Mouse (Mus musculus) adrenal gland, adult 18-20 months (tissue): ENCODE measurements at regions not wholly inside any gene's neighbourhood (a gene's known extent, or its start where the extent isn't known, plus 50 kb on each side); places are given as distances from the start of the nearest gene placed in this dataset.
"Not testable (repeated sequence)": the region's sequence is repeated elsewhere in the genome, so short reads cannot be mapped to it uniquely, and the experiment has no call there.

Experiments used
- DNase-seq, 2 experiments: peaks; one replicate each; pipeline ENCODE4 v3.0.0; 2021 to 2022; ENCODE audit warnings: low spot score in 2 of 2

DNA sequence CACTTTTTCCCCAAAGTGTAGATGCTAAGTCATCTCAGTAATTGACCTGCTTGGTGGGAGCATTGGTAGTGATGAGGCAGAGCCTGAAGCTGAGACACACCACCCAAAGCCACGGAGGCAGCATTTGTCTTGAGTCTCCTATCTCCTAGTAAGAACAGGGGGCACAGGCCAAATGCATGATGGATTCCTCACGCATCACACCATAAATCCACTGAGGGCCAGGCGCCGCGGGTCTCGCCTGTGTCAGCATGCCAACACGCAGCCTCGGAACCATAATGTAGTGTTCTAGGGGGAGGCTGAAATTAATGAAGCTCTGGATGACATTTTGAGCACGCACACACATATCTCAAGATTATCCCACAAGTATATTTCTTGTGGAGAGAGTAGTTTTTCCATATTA lies 521.5 kb downstream of the Bnc2 start:
- no peak for DNase-seq

DNA sequence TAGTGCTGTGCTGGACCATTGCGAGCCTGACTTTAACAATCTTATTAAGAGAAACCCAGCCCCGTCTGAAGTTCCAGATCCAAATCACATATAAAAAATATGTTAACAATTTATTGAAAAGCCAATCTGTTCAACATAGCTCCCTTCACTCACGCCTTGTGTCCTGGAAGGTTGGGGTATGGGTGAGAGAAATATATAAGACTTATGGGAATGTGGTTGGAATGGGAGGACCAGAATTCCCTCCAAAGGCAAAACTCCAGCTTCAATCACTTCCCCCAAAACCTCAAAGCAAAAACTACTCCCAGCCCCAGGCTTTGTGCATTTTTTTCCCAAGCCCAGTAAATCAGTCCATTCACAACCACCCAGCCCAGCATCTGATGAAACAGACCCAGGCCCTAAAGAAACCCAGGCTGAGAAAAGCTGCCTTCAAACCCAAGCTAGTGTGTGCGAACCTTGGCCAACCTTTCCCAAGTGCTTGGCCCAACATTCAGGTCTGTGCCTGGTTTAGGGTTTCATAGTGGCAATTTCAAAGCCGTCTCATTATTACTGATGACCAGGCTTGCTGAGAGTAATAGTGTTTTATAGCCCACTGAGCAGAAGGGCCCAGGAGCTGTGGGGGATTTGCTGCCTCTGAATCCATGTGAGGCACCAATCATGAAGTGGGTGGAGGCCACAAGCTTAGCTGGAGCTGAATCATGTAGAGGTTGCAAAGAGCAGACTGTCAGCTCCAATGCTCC lies 517.0 kb downstream of the Bnc2 start:
- DNase-seq: no peak

DNA sequence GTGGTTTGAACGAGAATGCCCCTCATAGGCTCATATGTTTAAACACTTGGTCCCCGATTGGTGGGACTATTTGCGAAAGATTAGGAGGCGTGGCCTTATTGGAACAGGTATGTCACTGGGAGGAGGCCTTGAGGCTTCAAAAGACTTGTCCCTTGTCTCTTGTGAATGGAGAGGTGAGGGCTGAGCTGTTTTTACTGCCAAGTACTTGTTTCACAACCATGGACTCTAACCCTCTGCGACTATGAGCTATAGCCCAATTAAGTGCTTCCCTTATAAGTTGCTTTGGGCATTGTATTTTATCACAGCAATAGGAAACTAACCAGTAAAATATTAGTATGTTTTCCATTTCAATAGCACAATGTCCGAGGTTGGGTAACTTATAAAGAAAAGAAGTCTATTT lies 511.7 kb downstream of the Bnc2 start:
- DNase-seq: no peak

DNA sequence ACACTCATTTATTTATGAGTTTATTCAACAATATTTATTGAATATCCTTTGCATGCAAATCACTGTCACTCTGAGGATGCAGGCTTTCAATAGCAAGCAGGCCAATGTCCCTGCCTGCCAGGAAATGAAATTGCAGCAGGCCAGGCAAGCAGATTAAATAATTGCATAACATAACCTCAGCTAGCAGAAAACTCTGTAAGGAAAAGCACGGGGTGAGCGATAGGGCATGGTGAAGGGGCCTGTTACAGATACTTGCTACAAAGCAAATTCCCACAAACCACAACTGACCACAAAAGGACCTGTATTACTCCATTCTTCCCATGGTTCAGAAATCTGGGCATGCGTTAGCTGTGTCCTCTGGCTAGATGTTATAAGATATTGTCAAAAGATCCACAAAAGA lies 509.8 kb downstream of the Bnc2 start:
- DNase-seq: no peak

DNA sequence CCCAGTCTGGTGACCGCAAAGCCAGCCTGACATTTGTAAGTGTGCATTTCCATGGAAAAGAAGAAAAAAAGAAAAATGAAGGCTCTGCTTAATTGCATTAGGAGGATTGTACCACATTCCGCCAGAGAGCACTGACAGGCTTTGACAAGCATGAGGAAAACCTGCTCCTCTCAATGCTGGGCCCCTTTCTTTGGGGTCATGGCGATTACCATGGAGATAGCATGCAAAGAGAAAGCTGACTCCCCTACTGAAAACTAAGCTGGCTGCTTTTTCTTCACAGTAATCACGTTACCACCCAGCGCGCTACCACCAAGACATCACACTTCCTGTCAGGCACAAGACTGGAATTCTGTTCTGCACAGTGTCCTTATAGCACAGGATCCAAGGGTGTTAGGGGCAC lies 502.2 kb downstream of the Bnc2 start:
- no peak for DNase-seq

DNA sequence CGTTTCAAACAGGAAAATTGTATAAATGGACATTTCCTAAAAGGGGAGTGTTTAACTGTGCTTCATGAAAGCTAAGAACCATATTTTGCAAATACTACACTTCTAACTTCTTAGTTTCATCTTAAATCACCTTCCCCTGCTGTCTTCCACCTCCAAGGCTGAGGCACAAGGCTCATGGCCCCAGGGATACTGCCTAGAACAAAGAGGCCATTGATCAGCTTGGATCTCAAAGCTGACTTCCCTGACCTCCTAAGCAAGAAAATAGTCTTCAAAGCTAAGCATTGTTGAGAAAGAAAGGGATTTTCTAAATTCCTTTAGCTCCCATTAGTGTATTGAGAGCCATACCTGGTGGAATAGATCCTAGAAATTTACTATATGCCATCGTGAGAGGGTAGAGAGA lies 501.6 kb downstream of the Bnc2 start:
- DNase-seq: no peak

DNA sequence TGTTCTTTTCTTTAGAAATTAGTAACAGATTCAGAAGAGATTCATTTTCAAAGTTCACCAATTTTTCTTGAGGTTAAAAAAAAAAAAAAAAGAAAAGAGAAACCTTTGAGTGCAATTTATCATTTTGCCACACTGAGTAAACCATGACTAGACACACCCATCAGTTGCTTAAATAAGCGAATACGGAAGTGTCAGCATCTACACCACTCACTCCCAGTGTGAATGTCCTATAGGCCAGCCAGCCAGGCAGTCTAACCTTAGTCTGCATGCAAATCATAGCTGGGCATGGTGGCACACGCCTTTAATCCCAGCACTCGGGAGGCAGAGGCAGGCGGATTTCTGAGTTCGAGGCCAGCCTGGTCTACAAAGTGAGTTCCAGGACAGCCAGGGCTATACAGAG lies 498.6 kb downstream of the Bnc2 start:
- not testable (repeated sequence) for DNase-seq

DNA sequence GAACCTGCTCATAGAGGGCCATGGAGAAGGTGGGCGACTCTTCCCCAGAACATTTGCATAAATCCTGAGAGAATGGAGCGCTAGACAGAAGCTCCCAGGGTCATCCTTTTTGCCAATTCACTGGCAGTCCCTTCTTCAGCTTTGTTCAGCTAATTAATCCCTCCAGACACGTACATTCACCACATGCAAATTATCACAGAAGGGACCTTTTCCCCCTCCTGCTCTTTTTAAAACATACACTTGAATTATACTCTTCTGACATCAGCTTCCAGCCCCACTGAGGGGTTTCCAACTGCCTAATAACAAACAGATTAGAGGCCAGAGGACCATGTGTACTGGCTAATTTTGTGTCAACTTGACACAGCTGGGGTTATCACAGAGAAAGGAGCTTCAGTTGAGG lies 497.2 kb downstream of the Bnc2 start:
- no peak for DNase-seq

DNA sequence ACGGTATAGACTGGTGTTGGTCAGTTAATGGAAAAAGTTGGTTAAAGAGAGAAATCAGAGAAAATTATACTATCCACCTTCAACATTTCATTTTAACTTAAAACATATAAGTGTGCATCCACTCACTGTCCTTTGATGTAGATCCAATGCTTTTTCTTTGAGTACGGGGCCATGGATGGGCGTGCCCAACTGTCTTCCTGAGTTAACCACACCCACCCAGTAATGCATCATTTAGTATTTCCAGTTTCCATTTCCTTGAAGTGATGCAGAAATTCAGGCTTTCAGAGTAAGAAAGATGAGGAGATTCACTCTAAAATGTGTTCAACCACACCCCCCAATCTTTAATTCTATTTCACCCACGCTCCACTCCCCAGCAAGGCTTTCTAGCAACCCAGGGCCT lies 490.6 kb downstream of the Bnc2 start:
- DNase-seq: no peak

DNA sequence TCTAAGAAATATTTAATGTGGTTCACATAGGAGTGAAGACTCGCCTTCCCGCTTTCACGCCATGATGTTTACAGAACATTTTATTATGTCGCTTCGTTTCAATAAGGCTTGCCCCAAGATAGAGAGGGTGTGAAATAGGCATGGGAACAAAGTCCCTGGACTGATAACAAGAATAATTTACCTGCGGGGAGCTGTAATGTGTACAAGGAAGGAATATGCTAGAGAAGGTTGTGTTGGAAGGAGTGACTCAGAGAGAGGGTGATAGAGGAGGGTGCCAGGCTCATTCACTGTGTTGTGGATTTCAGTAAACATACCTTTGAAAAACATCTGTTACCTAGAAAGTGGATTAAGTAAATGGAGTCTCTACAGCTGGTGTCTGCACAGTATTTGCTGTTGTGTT lies 490.2 kb downstream of the Bnc2 start:
- DNase-seq: no peak

DNA sequence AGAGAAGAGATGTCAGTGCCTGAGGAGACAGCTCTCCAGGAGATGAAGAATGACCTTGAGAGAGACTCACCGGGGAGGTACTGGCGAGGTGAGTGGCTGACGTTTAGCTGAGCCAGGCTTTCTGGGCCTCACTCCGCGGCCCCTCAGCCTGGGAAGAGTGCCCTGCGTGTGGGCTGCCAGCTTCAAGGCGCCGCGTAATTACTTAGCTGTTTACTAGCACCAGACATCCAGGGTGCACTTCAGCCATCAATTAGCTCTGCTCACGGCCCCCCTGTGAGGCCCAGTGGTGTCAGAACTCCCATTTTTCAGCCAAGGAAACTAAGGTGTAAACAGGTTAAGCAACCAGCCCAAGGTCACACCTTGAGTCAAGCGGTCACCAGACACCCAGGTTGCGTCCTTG lies 485.8 kb downstream of the Bnc2 start:
- DNase-seq: no peak

DNA sequence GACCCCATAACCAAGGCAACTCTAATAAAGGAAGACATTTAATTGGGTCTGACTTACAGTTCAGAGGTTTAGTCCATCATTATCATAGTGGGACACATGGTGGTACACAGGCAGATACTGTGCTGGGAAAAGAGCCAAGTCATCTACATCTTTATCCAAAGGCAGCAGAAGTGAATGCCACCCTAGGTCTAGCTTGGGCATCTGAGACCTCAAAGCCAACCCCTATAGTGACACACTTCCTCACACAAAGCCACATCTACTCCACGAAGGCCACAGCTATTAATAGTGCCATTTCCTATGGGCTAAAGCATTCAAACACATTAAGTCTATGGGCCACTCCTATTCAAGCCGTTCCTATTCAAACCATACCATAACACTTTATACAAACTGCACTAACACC lies 483.8 kb downstream of the Bnc2 start:
- no peak for DNase-seq

DNA sequence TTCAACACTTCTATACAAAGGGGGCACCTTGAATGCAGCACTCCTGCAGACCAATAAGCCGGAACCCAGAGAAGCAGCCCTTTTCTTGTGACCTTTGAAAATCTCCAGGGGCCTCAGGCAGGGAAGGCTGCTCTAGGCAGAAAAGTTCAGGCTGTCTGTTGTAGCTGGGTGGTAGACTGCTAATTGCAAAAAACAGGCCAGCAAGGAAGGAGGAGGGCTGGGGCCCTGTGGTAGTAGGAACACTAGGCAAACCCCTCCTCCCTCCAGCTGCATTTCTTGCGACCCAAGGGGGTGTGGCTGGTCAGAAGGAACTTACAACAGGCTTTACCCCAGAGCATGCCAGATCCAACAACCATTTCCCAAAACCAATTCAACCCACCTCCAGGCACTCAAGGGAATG lies 482.8 kb downstream of the Bnc2 start:
- no peak for DNase-seq

DNA sequence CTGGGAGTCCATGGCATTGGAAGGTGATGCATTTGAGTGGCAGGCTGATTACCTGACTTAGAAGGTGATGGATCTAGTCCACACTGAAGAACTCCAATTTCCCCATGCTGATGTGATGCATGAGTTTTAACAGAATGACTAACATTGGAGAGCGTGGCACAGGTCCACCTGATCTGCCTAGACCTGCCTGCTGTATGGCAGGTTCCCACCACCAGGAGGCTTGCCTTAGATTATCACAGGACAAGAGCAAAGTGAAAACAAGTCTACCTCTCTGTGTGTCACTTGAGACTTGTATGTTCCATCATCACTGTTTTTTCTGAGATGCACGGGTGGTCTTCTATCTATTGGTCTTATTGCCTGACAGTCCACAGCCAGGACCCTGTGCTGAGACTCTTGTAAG lies 478.3 kb downstream of the Bnc2 start:
- no peak for DNase-seq

DNA sequence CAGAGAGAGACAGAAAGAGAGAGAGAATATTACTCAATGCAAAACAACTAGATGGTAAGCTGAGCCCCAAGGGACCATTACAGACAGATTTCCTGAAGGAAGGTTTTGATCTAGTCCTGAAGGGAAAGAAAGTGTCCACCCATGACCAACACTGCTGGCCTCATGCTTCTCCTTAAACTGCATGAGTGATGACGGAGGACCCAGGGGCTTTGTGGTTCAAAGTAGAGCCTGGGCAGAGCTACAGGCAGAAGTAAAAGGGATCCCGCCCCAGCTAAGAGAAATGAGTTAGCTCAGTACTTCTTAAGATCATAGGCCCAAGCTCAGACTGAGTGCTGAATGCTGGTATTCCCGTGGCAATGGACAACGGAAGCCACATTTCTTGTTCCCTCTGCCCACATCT lies 476.9 kb downstream of the Bnc2 start:
- DNase-seq: no peak

DNA sequence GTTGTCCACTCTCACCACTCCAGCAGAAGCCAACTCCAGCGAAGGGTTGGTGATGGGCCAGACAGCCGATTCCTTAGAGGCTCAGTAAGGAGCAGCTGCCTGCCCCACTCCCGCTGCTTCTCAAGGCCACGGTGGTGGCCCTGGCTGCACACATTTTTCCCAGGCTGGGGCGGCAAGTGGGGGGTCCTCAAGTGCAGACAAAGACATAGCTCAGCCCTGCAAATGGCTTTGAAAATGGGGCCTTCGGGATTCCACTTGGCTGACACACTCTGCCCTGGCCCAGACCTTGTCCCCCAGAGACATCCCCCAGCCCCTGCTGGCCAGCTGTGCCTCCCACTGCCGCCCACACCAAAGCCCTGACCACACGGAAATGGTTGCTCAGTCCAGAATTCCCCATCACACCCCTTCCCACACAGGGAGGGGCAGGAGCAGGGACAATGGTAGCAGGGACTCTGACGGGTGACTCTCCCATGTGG lies 475.9 kb downstream of the Bnc2 start:
- no peak for DNase-seq

DNA sequence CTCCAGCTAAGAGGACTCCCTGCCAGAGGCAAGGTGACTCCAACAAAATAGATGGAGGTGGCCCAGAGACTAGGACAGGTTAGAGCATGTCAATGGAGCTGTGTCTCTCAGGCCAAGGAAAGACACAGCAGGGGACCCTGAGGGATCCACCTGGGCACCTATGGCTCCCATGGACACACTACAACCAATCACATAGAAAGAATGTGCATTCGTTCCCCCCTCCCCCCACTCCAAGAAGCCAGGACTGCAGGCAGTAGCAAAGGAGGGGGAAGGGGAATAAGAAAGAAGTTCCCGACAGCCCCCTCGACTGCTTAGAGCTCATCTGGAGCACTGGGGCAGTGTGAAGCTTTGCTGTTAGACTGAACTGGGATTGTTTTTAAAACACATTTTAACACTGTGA lies 474.1 kb downstream of the Bnc2 start:
- DNase-seq: no peak

DNA sequence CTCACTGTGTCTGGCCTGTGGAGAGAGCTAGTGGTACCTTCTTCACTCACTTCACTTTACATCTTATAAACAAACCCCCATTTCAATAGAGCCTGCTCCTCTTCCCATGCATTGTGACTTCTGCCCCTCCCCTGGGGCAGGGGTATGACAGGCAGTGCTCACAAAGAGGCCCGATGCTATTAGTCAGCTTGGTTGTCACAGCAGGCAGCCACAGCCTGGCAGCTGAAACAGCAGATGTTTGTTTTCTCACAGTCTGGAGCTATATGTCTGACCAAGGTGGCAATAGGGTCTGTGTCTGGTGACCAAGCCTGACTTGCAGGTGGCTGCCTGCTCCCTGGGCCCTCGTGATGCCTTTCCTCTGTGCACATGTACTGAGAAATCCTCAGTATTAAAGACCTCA lies 472.8 kb downstream of the Bnc2 start:
- no peak for DNase-seq

DNA sequence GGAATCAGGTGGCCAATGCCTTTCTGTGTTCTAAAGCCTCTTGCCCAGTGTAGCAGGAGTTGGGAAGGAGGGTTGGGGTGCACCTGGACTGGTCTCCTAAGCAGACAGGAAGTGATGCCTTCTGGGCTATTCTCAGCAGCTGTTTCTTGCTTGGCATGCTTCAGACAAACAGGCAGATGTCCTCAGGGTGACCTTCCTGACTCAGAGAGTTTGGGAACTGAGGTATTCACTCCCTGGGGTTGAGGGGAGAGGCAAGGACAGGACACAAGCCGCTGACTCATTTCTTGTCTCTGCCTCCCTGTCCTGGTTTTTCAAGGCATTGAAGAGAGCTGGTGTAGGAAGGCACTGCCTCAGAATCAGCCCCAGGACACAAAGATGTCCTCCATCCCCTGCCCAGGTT lies 471.4 kb downstream of the Bnc2 start:
- DNase-seq: peak in 1 of 2 experiments; percentile 10

DNA sequence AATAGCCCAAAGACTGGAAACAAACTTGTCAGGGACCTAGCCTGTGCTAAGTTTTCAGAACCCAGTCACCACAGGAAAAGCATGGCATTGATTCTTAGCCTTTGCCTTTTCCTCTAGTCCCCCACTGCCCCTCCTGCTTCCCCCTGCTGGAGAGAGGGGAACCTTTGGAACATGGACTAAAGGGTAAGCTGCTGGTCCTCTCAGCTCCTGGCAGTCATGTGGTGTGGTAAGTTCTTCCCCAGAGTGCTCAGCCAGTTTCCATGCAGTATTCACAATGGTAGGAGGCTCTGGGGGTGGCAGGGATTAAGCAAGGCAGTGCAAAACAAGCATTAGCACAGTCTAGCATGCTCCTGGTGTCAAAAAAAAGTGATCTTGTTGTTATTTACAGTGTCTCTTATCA lies 470.3 kb downstream of the Bnc2 start:
- no peak for DNase-seq

DNA sequence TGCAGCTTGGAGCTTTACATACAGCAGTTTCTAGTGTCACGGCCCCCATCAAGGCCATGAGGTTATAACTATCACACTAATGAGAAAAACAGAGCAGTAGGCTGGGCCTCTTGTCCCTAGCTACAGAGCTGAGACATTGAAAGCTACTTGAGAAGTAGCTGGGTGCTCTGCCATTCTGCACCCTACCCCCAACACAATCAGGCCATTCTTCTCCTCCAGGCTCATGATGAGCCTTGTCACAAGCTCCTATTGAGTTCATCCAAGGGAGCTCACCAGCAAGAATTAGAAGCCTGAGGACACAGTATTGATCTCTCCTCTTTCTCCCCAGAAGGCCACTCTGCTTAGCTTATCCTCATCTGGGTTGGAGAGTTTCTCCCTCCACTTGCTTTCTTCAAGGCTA lies 466.9 kb downstream of the Bnc2 start:
- DNase-seq: no peak

DNA sequence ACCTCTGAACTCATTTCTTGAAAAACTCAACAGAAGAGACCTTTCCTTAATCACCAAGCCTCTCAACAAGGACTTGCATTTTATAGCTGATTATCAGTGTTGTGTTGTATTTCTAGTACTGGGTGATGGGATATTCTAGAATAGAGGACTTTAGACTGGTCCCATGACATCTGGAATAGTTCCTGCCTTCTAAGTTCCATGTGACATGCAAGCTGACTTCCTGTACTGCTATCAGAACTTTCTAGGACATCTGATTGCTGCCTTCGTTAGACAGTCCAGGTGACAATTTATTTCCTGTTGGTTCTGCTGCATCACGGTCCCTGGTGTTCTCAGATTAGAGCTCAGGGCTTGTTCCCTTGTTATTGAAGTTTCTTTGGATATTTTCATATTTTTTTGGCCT lies 465.5 kb downstream of the Bnc2 start:
- DNase-seq: no peak

DNA sequence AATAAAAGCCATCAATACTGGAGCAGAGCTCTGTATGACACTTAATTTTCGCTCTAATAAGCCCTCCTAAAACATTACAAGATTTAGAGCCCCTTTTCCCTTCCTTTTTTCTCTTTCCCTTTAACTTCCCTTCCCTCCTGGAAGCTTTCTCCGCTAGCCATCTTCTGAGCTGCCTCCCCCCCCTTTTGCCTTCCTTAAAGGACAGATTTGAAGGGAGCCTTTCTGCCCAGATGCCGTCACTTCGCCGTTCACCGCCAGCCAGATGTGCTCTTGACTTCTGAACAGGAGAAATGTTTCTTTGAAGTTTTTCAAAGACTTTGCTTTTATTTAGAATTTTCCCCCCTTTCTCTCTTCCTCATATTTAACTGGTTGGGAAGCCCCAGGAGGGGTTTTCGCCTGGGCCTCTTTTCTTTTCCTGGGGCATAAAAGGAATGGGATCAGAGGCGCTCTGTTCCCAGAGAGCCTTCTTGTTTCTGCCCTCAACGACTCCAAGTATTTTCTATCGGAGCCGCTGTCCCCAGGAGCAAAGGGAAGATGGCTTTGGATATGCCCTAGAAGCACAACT lies 463.7 kb downstream of the Bnc2 start:
- no peak for DNase-seq
